Mouse (Mus musculus): ENCODE measurements around the gene Trim14. TPM values are rescaled to one million over a fixed set of nuclear protein-coding genes. Genes with fewer than 3 reads are reported as not detected.
"Not testable (repeated sequence)": the region's sequence is repeated elsewhere in the genome, so short reads cannot be mapped to it uniquely, and the experiment has no call there.

Gene Trim14
- 0.84 and 1.0 TPM in 2 replicates for polyA plus RNA-seq (2014; fragmentation: Nextera tagmentation; extraction: Ambion mirVana)

DNA sequence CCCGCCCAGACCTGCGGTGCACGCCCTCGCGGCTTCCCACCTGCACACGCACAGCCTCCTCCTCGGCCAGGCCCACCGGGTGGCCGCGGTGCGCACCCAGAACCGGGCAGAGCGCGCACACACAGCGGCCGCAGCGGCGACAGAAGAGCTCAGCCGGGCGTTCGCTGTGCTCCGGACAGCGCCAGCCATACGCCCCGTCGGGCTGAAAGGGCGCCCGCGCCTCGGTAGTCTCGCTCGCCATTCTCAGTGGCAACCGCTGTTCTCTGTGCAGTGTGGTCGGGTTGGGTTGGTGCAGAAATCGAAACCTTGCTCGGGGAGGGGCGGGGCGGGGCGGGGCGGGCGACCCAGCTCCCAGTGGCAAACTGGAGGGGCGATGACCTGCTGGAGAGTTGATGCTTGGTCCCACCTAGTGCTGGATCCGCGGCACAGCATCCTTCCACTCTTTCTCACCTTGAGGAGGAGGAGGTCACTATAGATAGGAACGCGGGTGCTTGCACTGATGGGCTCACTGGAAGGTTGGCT lies at the start of gene Trim14:
Gene Trim14, minus strand, starts transcription at position 302 of the 522 bp plus-strand sequence.
- H3K9me3 ChIP-seq (ENCODE audit: control insufficient read depth, low read length) = no peaks in the 10 kb centered on the region
- no peak within 1 kb of the TSS for H3K9ac ChIP-seq (ENCODE audit: low read depth, low read length)
- H3K4me1 ChIP-seq (replicated peaks; ENCODE audit: control insufficient read depth, insufficient read depth, low read length) = no peaks in the 10 kb centered on the region
- H3K4me2 ChIP-seq (replicated peaks; ENCODE audit: low read depth, low read length) = peak within 1 kb of the TSS; percentile 54
- ATAC-seq (ENCODE audit: low FRiP score) (peak; percentile 61), DNase-seq (ENCODE audit: low spot score) (peak; percentile 46)
- H3K4me3 ChIP-seq (ENCODE audit: low read depth, low read length) = peak within 1 kb of the TSS; percentile 39
- peaks cover 42% of the 10 kb centered on the region for H3K27me3 ChIP-seq (ENCODE audit: control insufficient read depth, insufficient read depth, low read length)
- 2% methylated on average over 36 of the region's 46 CpGs for WGBS
- no peaks in the 10 kb centered on the region for H3K36me3 ChIP-seq (ENCODE audit: control insufficient read depth, insufficient read depth, low read length)
- no peak within 1 kb of the TSS for H3K27ac ChIP-seq (ENCODE audit: low read depth, low read length)

DNA sequence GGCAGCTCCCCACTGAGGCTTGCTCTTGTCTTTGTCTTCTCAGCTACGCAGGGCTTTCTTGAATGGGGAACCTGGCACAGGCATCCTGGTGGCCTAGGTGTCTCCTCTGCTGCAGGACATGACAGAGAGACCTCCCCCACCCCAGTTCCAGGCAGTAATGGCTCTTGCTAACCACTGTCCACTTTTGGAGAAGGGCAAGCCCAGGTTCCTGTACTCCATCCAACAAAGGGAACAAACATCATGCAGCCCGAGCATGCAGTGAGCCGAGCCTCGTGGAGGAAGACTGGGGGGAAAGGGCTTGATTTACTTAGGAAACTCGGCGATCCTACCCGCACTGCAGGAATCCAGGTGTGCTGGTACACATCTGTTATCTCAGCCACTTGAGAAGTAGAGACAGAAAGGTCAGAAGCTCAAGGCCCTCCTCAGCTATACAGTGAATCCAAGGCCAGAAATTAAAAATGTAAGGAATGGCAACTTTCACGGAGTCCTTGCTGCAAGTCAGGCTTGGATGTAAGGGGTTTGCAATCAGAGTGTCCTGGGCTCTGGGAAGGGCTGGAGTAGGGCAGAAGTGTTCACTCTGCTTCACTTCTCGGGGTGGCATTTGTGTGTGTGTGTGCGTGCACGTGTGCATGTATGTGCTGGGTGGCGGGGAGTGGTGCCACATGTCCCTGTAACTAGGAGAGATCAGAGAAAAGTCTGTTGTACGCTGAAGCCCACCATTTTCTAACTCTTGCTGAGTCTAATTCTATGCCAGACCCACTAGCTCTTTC lies 49.3 kb upstream of the Trim14 start:
- 79% methylated on average over 13 of the region's 13 CpGs for WGBS
- no peak for ATAC-seq (ENCODE audit: low FRiP score)
- DNase-seq (ENCODE audit: low spot score) = no peak

DNA sequence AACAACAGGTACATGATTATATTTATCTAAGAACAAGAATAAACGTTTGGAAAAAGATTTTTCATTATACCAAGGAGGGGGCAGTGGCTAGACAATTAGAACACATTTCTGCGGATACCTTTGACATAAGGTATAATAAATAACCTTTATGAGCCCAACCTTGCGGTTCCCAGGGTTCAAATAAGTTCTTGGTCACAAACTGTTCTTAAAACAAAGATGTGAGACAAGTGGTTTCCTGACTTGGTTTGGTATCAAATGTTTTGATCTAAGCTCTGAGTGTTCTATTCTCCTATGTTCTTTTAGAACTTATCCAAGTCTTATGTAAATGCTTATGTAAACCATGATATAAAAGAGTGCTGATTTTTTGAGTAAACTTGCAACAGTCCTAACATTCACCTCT lies 48.6 kb upstream of the Trim14 start:
- ATAC-seq (ENCODE audit: low FRiP score) = not testable (repeated sequence)
- WGBS = 84% methylated on average over 3 of the region's 3 CpGs

More for the DNA sequence above, 49.3 kb upstream of the Trim14 start:
- Histone ChIP-seq H3K4me2 (replicated peaks; ENCODE audit: low read depth, low read length) (no peak overlapping the region), H3K27ac (ENCODE audit: low read depth, low read length) (no peak overlapping the region), H3K27me3 (ENCODE audit: control insufficient read depth, insufficient read depth, low read length) (no peaks in the 10 kb centered on the region), H3K4me3 (ENCODE audit: low read depth, low read length) (no peak overlapping the region), H3K4me1 (replicated peaks; ENCODE audit: control insufficient read depth, insufficient read depth, low read length) (no peaks in the 10 kb centered on the region), H3K36me3 (ENCODE audit: control insufficient read depth, insufficient read depth, low read length) (no peaks in the 10 kb centered on the region), H3K9ac (ENCODE audit: low read depth, low read length) (no peak overlapping the region), H3K9me3 (ENCODE audit: control insufficient read depth, low read length) (no peaks in the 10 kb centered on the region)

DNA sequence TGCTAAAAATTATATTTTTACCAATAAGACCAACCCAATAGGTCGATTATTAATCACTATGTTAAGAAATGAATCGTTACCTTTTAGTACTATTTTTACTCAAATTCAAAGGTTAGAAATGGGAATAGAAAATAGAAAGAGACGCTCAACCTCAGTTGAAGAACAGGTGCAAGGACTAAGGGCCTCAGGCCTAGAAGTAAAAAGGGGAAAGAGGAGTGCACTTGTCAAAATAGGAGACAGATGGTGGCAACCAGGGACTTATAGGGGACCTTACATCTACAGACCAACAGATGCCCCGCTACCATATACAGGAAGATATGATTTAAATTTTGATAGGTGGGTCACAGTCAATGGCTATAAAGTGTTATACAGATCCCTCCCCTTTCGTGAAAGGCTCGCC lies 48.1 kb upstream of the Trim14 start:
- H3K27me3 ChIP-seq (ENCODE audit: control insufficient read depth, insufficient read depth, low read length); ATAC-seq (ENCODE audit: low FRiP score); H3K9me3 ChIP-seq (ENCODE audit: control insufficient read depth, low read length); H3K4me3 ChIP-seq (ENCODE audit: low read depth, low read length); DNase-seq (ENCODE audit: low spot score); H3K36me3 ChIP-seq (ENCODE audit: control insufficient read depth, insufficient read depth, low read length); H3K4me1 ChIP-seq (replicated peaks; ENCODE audit: control insufficient read depth, insufficient read depth, low read length); H3K4me2 ChIP-seq (replicated peaks; ENCODE audit: low read depth, low read length); H3K27ac ChIP-seq (ENCODE audit: low read depth, low read length); H3K9ac ChIP-seq (ENCODE audit: low read depth, low read length): not testable (repeated sequence)
- 94% methylated on average over 2 of the region's 6 CpGs for WGBS

More for the DNA sequence above, 48.6 kb upstream of the Trim14 start:
- H3K27me3 ChIP-seq (ENCODE audit: control insufficient read depth, insufficient read depth, low read length); H3K36me3 ChIP-seq (ENCODE audit: control insufficient read depth, insufficient read depth, low read length); H3K4me1 ChIP-seq (replicated peaks; ENCODE audit: control insufficient read depth, insufficient read depth, low read length); H3K9ac ChIP-seq (ENCODE audit: low read depth, low read length); H3K4me2 ChIP-seq (replicated peaks; ENCODE audit: low read depth, low read length); DNase-seq (ENCODE audit: low spot score); H3K9me3 ChIP-seq (ENCODE audit: control insufficient read depth, low read length); H3K4me3 ChIP-seq (ENCODE audit: low read depth, low read length); H3K27ac ChIP-seq (ENCODE audit: low read depth, low read length): not testable (repeated sequence)

DNA sequence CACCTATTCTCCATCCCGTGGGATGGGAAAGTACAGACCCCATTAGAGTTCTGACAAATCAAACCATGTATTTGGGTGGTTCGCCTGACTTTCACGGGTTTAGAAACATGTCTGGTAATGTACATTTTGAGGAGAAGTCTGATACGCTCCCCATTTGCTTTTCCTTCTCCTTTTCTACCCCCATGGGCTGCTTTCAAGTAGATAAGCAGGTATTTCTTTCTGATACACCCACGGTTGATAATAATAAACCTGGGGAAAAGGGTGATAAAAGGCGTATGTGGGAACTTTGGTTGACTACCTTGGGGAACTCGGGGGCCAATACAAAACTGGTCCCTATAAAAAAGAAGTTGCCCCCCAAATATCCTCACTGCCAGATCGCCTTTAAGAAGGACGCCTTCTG lies 46.1 kb upstream of the Trim14 start:
- not testable (repeated sequence) for DNase-seq (ENCODE audit: low spot score); H3K4me1 ChIP-seq (replicated peaks; ENCODE audit: control insufficient read depth, insufficient read depth, low read length); H3K27me3 ChIP-seq (ENCODE audit: control insufficient read depth, insufficient read depth, low read length); H3K9ac ChIP-seq (ENCODE audit: low read depth, low read length); H3K4me3 ChIP-seq (ENCODE audit: low read depth, low read length); H3K4me2 ChIP-seq (replicated peaks; ENCODE audit: low read depth, low read length); ATAC-seq (ENCODE audit: low FRiP score); H3K9me3 ChIP-seq (ENCODE audit: control insufficient read depth, low read length); H3K27ac ChIP-seq (ENCODE audit: low read depth, low read length); H3K36me3 ChIP-seq (ENCODE audit: control insufficient read depth, insufficient read depth, low read length)
- 87% methylated on average over 9 of the region's 9 CpGs for WGBS

DNA sequence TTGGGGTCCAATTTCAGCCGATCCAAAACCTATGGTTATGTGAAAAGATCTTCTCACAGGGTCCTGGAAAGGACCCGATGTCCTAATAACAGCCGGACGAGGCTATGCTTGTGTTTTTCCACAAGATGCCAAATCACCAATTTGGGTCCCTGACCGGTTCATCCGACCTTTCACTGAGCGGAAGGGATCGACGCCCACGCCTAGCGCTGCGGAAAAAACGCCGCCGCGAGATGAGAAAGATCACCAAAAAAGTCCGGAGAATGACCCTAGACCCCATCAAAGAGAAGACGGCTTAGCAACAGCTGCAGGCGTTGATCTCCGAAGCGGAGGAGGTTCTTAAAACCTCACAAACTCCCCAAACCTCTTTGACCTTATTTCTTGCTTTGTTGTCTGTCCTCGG lies 45.6 kb upstream of the Trim14 start:
- H3K4me2 ChIP-seq (replicated peaks; ENCODE audit: low read depth, low read length); H3K9ac ChIP-seq (ENCODE audit: low read depth, low read length); H3K27ac ChIP-seq (ENCODE audit: low read depth, low read length); H3K36me3 ChIP-seq (ENCODE audit: control insufficient read depth, insufficient read depth, low read length); DNase-seq (ENCODE audit: low spot score); H3K4me1 ChIP-seq (replicated peaks; ENCODE audit: control insufficient read depth, insufficient read depth, low read length); H3K4me3 ChIP-seq (ENCODE audit: low read depth, low read length); ATAC-seq (ENCODE audit: low FRiP score); H3K9me3 ChIP-seq (ENCODE audit: control insufficient read depth, low read length); H3K27me3 ChIP-seq (ENCODE audit: control insufficient read depth, insufficient read depth, low read length): not testable (repeated sequence)
- WGBS = 92% methylated on average over 22 of the region's 22 CpGs

DNA sequence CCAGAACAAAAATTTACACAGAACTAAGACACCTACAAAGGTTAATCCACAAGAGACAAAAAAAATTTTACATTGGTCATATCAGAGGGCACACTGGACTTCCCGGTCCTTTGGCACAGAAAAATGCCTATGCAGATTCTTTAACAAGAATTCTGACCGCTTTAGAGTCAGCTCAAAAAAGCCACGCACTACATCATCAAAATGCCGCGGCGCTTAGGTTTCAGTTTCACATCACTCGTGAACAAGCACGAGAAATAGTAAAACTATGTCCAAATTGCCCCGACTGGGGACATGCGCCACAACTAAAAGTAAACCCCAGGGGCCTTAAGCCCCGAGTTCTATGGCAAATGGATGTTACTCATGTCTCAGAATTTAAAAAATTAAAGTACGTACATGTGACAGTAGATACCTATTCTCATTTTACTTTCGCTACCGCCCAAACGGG lies 44.9 kb upstream of the Trim14 start:
- not testable (repeated sequence) for DNase-seq (ENCODE audit: low spot score); H3K4me3 ChIP-seq (ENCODE audit: low read depth, low read length); H3K9me3 ChIP-seq (ENCODE audit: control insufficient read depth, low read length); H3K36me3 ChIP-seq (ENCODE audit: control insufficient read depth, insufficient read depth, low read length); H3K4me2 ChIP-seq (replicated peaks; ENCODE audit: low read depth, low read length); H3K9ac ChIP-seq (ENCODE audit: low read depth, low read length); H3K27ac ChIP-seq (ENCODE audit: low read depth, low read length); H3K4me1 ChIP-seq (replicated peaks; ENCODE audit: control insufficient read depth, insufficient read depth, low read length); ATAC-seq (ENCODE audit: low FRiP score); H3K27me3 ChIP-seq (ENCODE audit: control insufficient read depth, insufficient read depth, low read length)
- 92% methylated on average over 15 of the region's 15 CpGs for WGBS

DNA sequence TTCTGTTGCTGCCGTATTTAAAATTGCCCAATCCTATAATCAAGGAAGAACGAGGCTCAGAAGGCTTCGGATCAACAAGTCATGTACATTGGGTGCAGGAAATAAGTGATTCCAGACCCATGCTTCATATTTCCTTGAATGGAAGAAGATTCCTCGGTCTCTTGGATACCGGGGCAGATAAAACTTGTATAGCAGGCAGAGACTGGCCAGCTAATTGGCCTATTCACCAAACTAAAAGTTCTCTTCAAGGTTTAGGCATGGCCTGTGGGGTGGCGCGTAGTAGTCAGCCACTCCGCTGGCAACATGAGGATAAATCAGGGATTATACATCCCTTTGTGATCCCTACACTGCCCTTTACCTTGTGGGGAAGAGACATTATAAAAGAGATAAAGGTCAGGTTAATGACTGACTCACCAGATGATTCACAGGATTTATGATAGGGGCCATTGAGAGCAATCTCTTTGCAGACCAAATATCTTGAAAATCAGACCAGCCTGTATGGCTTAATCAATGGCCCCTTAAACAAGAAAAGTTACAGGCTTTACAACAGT lies 42.9 kb upstream of the Trim14 start:
- not testable (repeated sequence) for H3K27ac ChIP-seq (ENCODE audit: low read depth, low read length); H3K4me2 ChIP-seq (replicated peaks; ENCODE audit: low read depth, low read length); H3K9ac ChIP-seq (ENCODE audit: low read depth, low read length); ATAC-seq (ENCODE audit: low FRiP score); H3K4me1 ChIP-seq (replicated peaks; ENCODE audit: control insufficient read depth, insufficient read depth, low read length); DNase-seq (ENCODE audit: low spot score); H3K4me3 ChIP-seq (ENCODE audit: low read depth, low read length); H3K36me3 ChIP-seq (ENCODE audit: control insufficient read depth, insufficient read depth, low read length); H3K27me3 ChIP-seq (ENCODE audit: control insufficient read depth, insufficient read depth, low read length); H3K9me3 ChIP-seq (ENCODE audit: control insufficient read depth, low read length)
- 89% methylated on average over 8 of the region's 8 CpGs for WGBS

DNA sequence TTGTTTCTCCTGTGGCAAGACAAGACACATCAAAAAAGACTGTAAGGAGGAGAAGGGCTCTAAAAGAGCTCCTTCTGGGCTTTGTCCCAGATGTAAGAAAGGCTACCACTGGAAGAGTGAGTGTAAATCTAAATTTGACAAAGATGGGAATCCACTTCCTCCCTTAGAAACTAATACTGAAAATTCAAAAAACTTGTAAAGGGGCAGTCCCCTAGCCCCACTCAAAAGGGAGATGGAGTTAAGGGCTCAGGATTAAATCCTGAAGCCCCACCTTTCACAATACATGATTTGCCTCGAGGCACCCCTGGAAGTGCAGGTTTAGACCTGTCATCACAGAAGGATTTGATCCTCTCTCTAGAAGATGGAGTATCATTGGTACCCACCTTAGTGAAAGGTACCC lies 42.3 kb upstream of the Trim14 start:
- no peaks in the 10 kb centered on the region for H3K9me3 ChIP-seq (ENCODE audit: control insufficient read depth, low read length)
- DNase-seq (ENCODE audit: low spot score) (no peak), ATAC-seq (ENCODE audit: low FRiP score) (no peak)
- H3K4me3 ChIP-seq (ENCODE audit: low read depth, low read length) = no peak overlapping the region
- H3K4me2 ChIP-seq (replicated peaks; ENCODE audit: low read depth, low read length) = no peak overlapping the region
- no peaks in the 10 kb centered on the region for H3K27me3 ChIP-seq (ENCODE audit: control insufficient read depth, insufficient read depth, low read length)
- no peak overlapping the region for H3K9ac ChIP-seq (ENCODE audit: low read depth, low read length)
- no peaks in the 10 kb centered on the region for H3K4me1 ChIP-seq (replicated peaks; ENCODE audit: control insufficient read depth, insufficient read depth, low read length)
- WGBS = 70% methylated on average over 1 of the region's 1 CpGs
- no peak overlapping the region for H3K27ac ChIP-seq (ENCODE audit: low read depth, low read length)
- H3K36me3 ChIP-seq (ENCODE audit: control insufficient read depth, insufficient read depth, low read length) = no peaks in the 10 kb centered on the region
